In the genomic region with DNA sequence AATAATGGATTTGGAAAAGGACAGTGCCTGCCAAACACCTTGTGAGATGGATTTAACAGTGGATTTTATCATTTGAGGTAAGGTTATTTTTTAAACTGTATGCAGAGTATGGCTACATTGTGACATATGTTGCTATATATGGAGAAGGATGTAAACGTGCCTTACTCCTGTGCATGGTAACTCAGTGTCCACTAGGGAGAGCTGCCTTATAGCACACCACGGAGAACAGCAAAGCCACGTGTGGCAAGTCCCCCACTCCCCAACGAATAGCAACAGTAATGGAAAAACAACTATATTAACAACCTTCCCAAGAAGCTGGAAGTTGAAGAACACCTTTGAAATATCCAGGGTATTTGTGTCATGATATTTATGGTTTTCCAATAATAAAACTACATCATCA, we compare ENCODE assay signal across 9 mouse cellular contexts.
A peak's percentile ranks its signal among the peaks of the same experiment; 100 is the strongest.
DNase-seq lines count a peak whose midpoint lies in the region; ATAC-seq and TF ChIP-seq lines count a peak whose summit lies in the region.
"Had no signal": no experiment of that assay in that cellular context is flagged by ENCODE, and none has a peak within 500 bp of the region (broad histone marks: within the 10 kb centered on the region; RNA-seq: fewer than 3 reads in every experiment).

No protein-coding gene starts in this region.

- no peak for TF ChIP-seq POLR2A in cortical plate, adult 2 months (IDR thresholded peaks at IDR 0.05; ENCODE audit: extremely low read depth, insufficient read depth, low read length)
- TF ChIP-seq POLR2A in cerebellum, adult 2 months (IDR thresholded peaks at IDR 0.05; ENCODE audit: borderline replicate concordance, insufficient read depth, low read length): no peak

- no peaks in the 10 kb centered on the region for H3K27me3 ChIP-seq in kidney, embryonic 14.5 days (ENCODE audit: control insufficient read depth, insufficient read depth, low read length)
- no peaks in the 10 kb centered on the region for H3K27me3 ChIP-seq in hindbrain, embryonic 14.5 days (ENCODE audit: control insufficient read depth, insufficient read depth, low read length)
- no peaks in the 10 kb centered on the region for H3K27me3 ChIP-seq in midbrain, embryonic 14.5 days (ENCODE audit: control insufficient read depth, insufficient read depth, low read length)
- H3K27me3 ChIP-seq in cerebellum, adult 2 months (ENCODE audit: control insufficient read depth, insufficient read depth, low read length): no peaks in the 10 kb centered on the region; the same call in 1 of the 2 replicates

- no peak overlapping the region for H3K4me2 ChIP-seq in kidney, embryonic 14.5 days (replicated peaks; ENCODE audit: low read depth, low read length)
- H3K4me2 ChIP-seq in hindbrain, embryonic 14.5 days (replicated peaks): no peak overlapping the region
- H3K4me2 ChIP-seq in midbrain, embryonic 14.5 days (ENCODE audit: low read length): no peak overlapping the region

- ATAC-seq in kidney, embryonic 14.5 days (ENCODE audit: low FRiP score, low TSS enrichment): peak; percentile 82; the same call in 1 of the 2 replicates
- 0 out of 2 replicates have a peak, but pooled peaks have one; percentile 59 for ATAC-seq in hindbrain, embryonic 14.5 days (ENCODE audit: low FRiP score)
- no peak; the same call in 1 of the 2 replicates for ATAC-seq in midbrain, embryonic 14.5 days (ENCODE audit: low FRiP score, low TSS enrichment)

- H3K9ac ChIP-seq in kidney, embryonic 14.5 days (ENCODE audit: low read depth, low read length): no peak overlapping the region
- H3K9ac ChIP-seq in hindbrain, embryonic 14.5 days: no peak overlapping the region
- no peak overlapping the region for H3K9ac ChIP-seq in midbrain, embryonic 14.5 days (replicated peaks; ENCODE audit: low read length)

- no peak overlapping the region for H3K27ac ChIP-seq in kidney, embryonic 14.5 days (ENCODE audit: low read depth, low read length)
- H3K27ac ChIP-seq in cortical plate, adult 2 months (ENCODE audit: insufficient read depth, low read length): no peak overlapping the region
- no peak overlapping the region for H3K27ac ChIP-seq in hindbrain, embryonic 14.5 days
- H3K27ac ChIP-seq in midbrain, embryonic 14.5 days (replicated peaks; ENCODE audit: low read depth, low read length): no peak overlapping the region
- H3K27ac ChIP-seq in cerebellum, adult 2 months (ENCODE audit: insufficient read depth, low read length): no peak overlapping the region

- no peaks in the 10 kb centered on the region for H3K36me3 ChIP-seq in kidney, embryonic 14.5 days (ENCODE audit: control insufficient read depth, insufficient read depth, low read length)
- no peaks in the 10 kb centered on the region for H3K36me3 ChIP-seq in hindbrain, embryonic 14.5 days (replicated peaks; ENCODE audit: control insufficient read depth, insufficient read depth)
- H3K36me3 ChIP-seq in midbrain, embryonic 14.5 days (ENCODE audit: control insufficient read depth, insufficient read depth, low read length): no peaks in the 10 kb centered on the region

- H3K4me1 ChIP-seq in kidney, embryonic 14.5 days (ENCODE audit: control insufficient read depth, insufficient read depth, low read length): no peaks in the 10 kb centered on the region
- H3K4me1 ChIP-seq in cortical plate, adult 2 months (ENCODE audit: control insufficient read depth, insufficient read depth, low read length): no peaks in the 10 kb centered on the region
- H3K4me1 ChIP-seq in hindbrain, embryonic 14.5 days (replicated peaks; ENCODE audit: control insufficient read depth, insufficient read depth, low read length): 0 out of 2 replicates have a peak, but pooled peaks cover 4% of the 10 kb centered on the region
- H3K4me1 ChIP-seq in midbrain, embryonic 14.5 days (ENCODE audit: control insufficient read depth, insufficient read depth, low read length): 0 out of 2 replicates have a peak, but pooled peaks cover 6% of the 10 kb centered on the region
- no peaks in the 10 kb centered on the region for H3K4me1 ChIP-seq in cerebellum, adult 2 months (ENCODE audit: control insufficient read depth, insufficient read depth, low read length)

- 0 out of 2 replicates have a peak, but pooled peaks have one; percentile 8 for TF ChIP-seq CTCF in cortical plate, adult 2 months (IDR thresholded peaks at IDR 0.05; ENCODE audit: extremely low read depth, insufficient read depth, low read length)
- no peak for TF ChIP-seq CTCF in cerebellum, adult 2 months (IDR thresholded peaks at IDR 0.05; ENCODE audit: borderline replicate concordance, insufficient read depth, low read depth, low read length)

- 16% methylated on average over 4 of the region's 4 CpGs for WGBS in kidney, embryonic 14.5 days
- 12% methylated on average over 4 of the region's 4 CpGs for WGBS in hindbrain, embryonic 14.5 days
- 11% methylated on average over 4 of the region's 4 CpGs for WGBS in midbrain, embryonic 14.5 days
- 17% methylated on average over 4 of the region's 4 CpGs for WGBS in cerebellum, adult 2 months

- H3K9me3 ChIP-seq in kidney, embryonic 14.5 days (ENCODE audit: control insufficient read depth, low read length): no peaks in the 10 kb centered on the region
- H3K9me3 ChIP-seq in hindbrain, embryonic 14.5 days (ENCODE audit: control insufficient read depth, low read length): no peaks in the 10 kb centered on the region
- no peaks in the 10 kb centered on the region for H3K9me3 ChIP-seq in midbrain, embryonic 14.5 days (ENCODE audit: control insufficient read depth, low read length)

- no peak for DNase-seq in kidney, adult 11 months
- peak; percentile 39 for DNase-seq in hindbrain, embryonic 14.5 days (ENCODE audit: low spot score)
- peak; percentile 55 for DNase-seq in midbrain, embryonic 14.5 days
- DNase-seq in cerebellum, adult 2 months: no peak
- DNase-seq in urinary bladder, postnatal 10 days (ENCODE audit: low spot score): no peak
- DNase-seq in adipocyte (ENCODE audit: low spot score): no peak
- DNase-seq: thymus, adult 18-20 months had no signal

- no peak overlapping the region for H3K4me3 ChIP-seq in kidney, embryonic 14.5 days (ENCODE audit: low read length)
- no peak overlapping the region for H3K4me3 ChIP-seq in cortical plate, adult 2 months (ENCODE audit: insufficient read depth, low read length)
- no peak overlapping the region for H3K4me3 ChIP-seq in hindbrain, embryonic 14.5 days (replicated peaks; ENCODE audit: low read length)
- H3K4me3 ChIP-seq in midbrain, embryonic 14.5 days (replicated peaks; ENCODE audit: low read depth, low read length): no peak overlapping the region
- no peak overlapping the region for H3K4me3 ChIP-seq in cerebellum, adult 2 months (replicated peaks; ENCODE audit: insufficient read depth, low read depth, low read length)

Comparison
In these comparisons a context has a peak if more than half of its experiments do, and no peak if none do; other contexts are left out.
1. DNase-seq: peak in hindbrain, embryonic 14.5 days (single experiment) and midbrain, embryonic 14.5 days (single experiment); none in kidney, adult 11 months (single experiment), cerebellum, adult 2 months (0 of 2), urinary bladder, postnatal 10 days (single experiment) and adipocyte (single experiment).